Mouse (Mus musculus) CH12.LX (cell line): ENCODE results near the gene Nfia.

Source experiments
- BHLHE40 ChIP-seq: IDR thresholded peaks from 2 replicates; pipeline ENCODE4 v1.6.1; 2011; ENCODE audit warnings: mild to moderate bottlenecking, low read depth, low read length, improper control_type of control experiment
- CTCF ChIP-seq, 2 experiments: IDR thresholded peaks in 1 of 2; conservative IDR thresholded peaks in 1 of 2; 2 replicates each; pipeline ENCODE4 v1.5.1; 2011 to 2012; ENCODE audit warnings: low read depth in 2 of 2, low read length in 2 of 2, improper control_type of control experiment in 1 of 2, inconsistent platforms in 1 of 2, mild to moderate bottlenecking in 1 of 2, moderate library complexity in 1 of 2
- JUND ChIP-seq: conservative IDR thresholded peaks from 2 replicates; pipeline ENCODE4 v1.6.1; 2011; ENCODE audit warnings: low read depth, low read length, improper control_type of control experiment
- MAZ ChIP-seq: IDR thresholded peaks from 2 replicates; pipeline ENCODE4 v1.6.1; 2012; ENCODE audit warnings: low read depth, mild to moderate bottlenecking, inconsistent platforms, low read length, improper control_type of control experiment, moderate library complexity
- MXI1 ChIP-seq: IDR thresholded peaks from 2 replicates; pipeline ENCODE4 v1.6.1; 2011; ENCODE audit warnings: mild to moderate bottlenecking, low read depth, low read length, improper control_type of control experiment
- POLR2A ChIP-seq: IDR thresholded peaks from 2 replicates; pipeline ENCODE4 v1.6.1; 2011; ENCODE audit warnings: low read depth, mild to moderate bottlenecking, improper control_type of control experiment, low read length
- RAD21 ChIP-seq: IDR thresholded peaks from 2 replicates; pipeline ENCODE4 v1.6.1; 2011; ENCODE audit warnings: low read depth, mild to moderate bottlenecking, low read length, improper control_type of control experiment, moderate library complexity
- SMC3 ChIP-seq: IDR thresholded peaks from 2 replicates; pipeline ENCODE4 v1.6.1; 2011; ENCODE audit warnings: low read depth, low read length, improper control_type of control experiment
- TCF12 ChIP-seq: IDR thresholded peaks from 2 replicates; pipeline ENCODE4 v1.6.1; 2014; ENCODE audit warnings: low read depth, mild to moderate bottlenecking, inconsistent platforms, low read length, improper control_type of control experiment
- USF1 ChIP-seq: IDR thresholded peaks from 2 replicates; pipeline ENCODE4 v1.6.1; 2014; ENCODE audit warnings: low read depth, mild to moderate bottlenecking, inconsistent platforms, low read length, improper control_type of control experiment

DNA sequence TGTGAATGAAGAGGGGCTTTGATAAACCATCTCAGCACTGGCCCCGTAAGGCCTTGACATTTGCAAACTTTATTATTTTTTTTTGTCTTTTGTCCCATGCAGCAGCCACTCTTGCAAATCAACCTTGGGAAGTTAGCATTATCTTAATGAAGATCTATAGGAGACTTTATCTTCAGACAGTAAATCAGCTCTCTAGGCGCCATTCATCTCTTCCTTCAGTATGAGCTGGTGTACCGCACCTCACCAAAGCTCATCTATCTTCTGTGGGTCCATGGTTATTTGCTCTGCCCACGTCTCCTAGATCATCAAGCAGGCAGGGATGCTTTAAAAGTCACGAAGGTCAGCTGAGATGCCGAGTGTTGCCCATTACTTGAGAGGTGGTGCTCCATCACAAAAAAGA, 89.8 kb downstream of the Nfia start:
- no peak for TF ChIP-seq TCF12
- no peak for TF ChIP-seq MXI1
- no peak for TF ChIP-seq POLR2A
- no peak for TF ChIP-seq BHLHE40
- TF ChIP-seq CTCF (conservative IDR thresholded peaks at IDR 0.05 in 1 of 2, IDR thresholded peaks at IDR 0.05 in 1 of 2; ENCODE audit: low read depth in 2 of 2, low read length in 2 of 2): no peak
- no peak for TF ChIP-seq MAZ
- no peak for TF ChIP-seq USF1
- no peak for TF ChIP-seq RAD21
- no peak for TF ChIP-seq SMC3
- no peak for TF ChIP-seq JUND
